Mouse (Mus musculus): Measurements from ENCODE around the gene Gltp.

DNA sequence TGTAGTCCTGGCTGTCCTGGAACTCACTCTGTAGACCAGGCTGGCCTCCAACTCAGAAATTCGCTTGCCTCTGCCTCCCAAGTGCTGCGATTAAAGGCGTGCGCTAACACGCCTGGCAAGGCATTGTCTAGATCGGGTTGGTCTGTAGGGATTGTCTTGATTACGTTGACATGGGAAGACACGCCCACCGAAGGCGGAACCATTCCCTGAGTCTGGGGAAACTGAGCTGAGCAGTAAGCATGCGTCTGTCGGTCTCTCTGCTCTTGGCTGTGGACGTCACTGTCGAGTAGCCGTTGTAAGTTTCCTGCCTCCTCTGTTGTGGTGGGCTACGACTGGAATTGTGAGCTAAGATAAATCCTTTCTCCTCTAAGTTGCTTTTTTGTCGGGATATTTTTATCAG, 6.2 kb upstream of the Gltp start:
- TF ChIP-seq TAL1 (IDR thresholded peaks at IDR 0.05; ENCODE audit: low read length), result no peak
- TF ChIP-seq GATA1 (IDR thresholded peaks at IDR 0.05; ENCODE audit: low read length), result no peak

All from erythroblast, embryonic 14.5 days (primary cell).